Mouse (Mus musculus) embryonic facial prominence, embryonic 12.5 days (tissue): ENCODE measurements around the gene Gm5168. TPM values are rescaled to one million over a fixed set of nuclear protein-coding genes. Genes with fewer than 3 reads are reported as not detected.
"Not testable (repeated sequence)": the region's sequence is repeated elsewhere in the genome, so short reads cannot be mapped to it uniquely, and the experiment has no call there.

ENCODE experiments used
- ATAC-seq: fragments of 200-750 bp; cut with Nextera tagmentation; 2 replicates; pipeline ENCODE4 v1.8.0; 2017; ENCODE audit not compliant: insufficient number of reproducible peaks, insufficient read depth, low FRiP score, low TSS enrichment
- H3K27ac ChIP-seq: fragments of 300-500 bp; sonication (generic); 2 replicates; pipeline ENCODE4 v1.5.1; 2016; ENCODE audit warnings: mild to moderate bottlenecking
- H3K27me3 ChIP-seq: fragments of 300-500 bp; sonication (generic); 2 replicates; pipeline ENCODE4 v1.6.1; 2016; ENCODE audit warnings: mild to moderate bottlenecking, moderate library complexity
- H3K36me3 ChIP-seq: fragments of 300-500 bp; sonication (generic); 2 replicates; pipeline ENCODE4 v1.6.1; 2016; ENCODE audit warnings: mild to moderate bottlenecking
- H3K4me1 ChIP-seq: fragments of 300-500 bp; sonication (generic); 2 replicates; pipeline ENCODE4 v1.6.1; 2016
- H3K4me2 ChIP-seq: fragments of 300-500 bp; sonication (generic); replicated peaks from 2 replicates; pipeline ENCODE4 v1.6.1; 2016; ENCODE audit warnings: mild to moderate bottlenecking, moderate library complexity
- H3K4me3 ChIP-seq: fragments of 300-500 bp; sonication (generic); 2 replicates; pipeline ENCODE4 v1.5.1; 2016; ENCODE audit warnings: mild to moderate bottlenecking
- H3K9ac ChIP-seq: fragments of 300-500 bp; sonication (generic); 2 replicates; pipeline ENCODE4 v1.6.1; 2016; ENCODE audit warnings: mild to moderate bottlenecking, moderate library complexity
- H3K9me3 ChIP-seq: fragments of 300-500 bp; sonication (generic); 2 replicates; pipeline ENCODE4 v1.6.1; 2016; ENCODE audit warnings: mild to moderate bottlenecking, moderate library complexity
- WGBS: fragments of 180-500 bp; shearing (Covaris S2); methylation state at CpG from one replicate; pipeline ENCODE4 v1.1.7; 2016; 5-methylcytosine and 5-hydroxymethylcytosine counted together
- polyA plus RNA-seq: library from polyadenylated mRNA; unstranded; fragments of >200 nt; fragmentation: Nextera tagmentation; extraction: Ambion mirVana; gene quantifications from 2 replicates; pipeline ENCODE4 v1.2.1, GENCODE M21; 2016

Gm5168 gene
- polyA plus RNA-seq, result not detected in 2 replicates

DNA sequence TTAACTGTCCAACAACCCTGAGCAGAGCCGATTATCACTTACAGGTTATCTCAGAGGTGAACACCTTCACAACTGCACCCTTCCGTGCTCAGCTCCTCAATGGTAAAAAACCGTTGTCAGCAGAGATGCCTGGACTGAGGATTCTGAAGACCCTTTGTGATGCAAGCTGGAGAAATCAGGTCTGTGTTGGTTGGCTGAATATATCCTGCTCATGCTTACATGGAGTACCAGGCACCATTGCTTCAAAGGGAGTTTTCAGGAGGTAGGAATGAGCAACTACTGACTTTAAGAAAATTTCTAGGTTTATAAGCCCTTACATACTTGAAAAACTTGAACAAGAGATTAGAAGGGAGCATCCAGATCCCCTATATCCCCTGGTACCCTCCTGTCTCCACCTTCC lies at the start of gene Gm5168:
Gene Gm5168 (minus strand): TSS at position 101 of the 400 bp plus-strand sequence.
- 80% methylated on average over 1 of the region's 3 CpGs for WGBS
- not testable (repeated sequence) for H3K9me3 ChIP-seq, H3K27ac ChIP-seq, H3K4me3 ChIP-seq, H3K4me1 ChIP-seq, H3K4me2 ChIP-seq, ATAC-seq, H3K36me3 ChIP-seq, H3K27me3 ChIP-seq, H3K9ac ChIP-seq

Other genes starting within 250 kb of the Gm5168 start
- not detected in 2 replicates for gene Gm2012, start 180.3 kb upstream of the Gm5168 start, polyA plus RNA-seq